Comparison of ENCODE assay signal across 7 mouse cellular contexts in the genomic region with DNA sequence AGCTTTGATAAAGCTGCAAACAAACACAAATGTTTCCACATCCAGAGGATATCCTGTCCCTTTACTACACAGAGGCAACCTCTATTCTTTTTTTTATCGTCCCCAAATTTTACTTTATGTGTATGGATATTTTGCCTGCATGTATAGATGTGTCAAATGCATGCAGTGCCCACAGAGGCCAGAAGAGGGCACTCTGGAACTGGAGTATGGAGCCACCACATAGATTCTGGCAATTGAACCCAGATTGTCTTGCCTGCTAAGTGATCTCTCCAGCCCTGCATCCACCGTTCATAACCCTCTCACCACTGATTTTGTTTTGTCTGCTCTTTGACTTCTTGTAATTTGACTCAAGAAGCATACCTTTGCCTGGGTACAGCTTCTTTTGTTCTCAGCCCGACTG. TPM values are rescaled to one million over a fixed set of nuclear protein-coding genes. Genes with fewer than 3 reads are reported as not detected.
DNase-seq lines count a peak whose midpoint lies in the region.

No protein-coding gene starts in this region.

- no peaks in the 10 kb centered on the region for H3K27me3 ChIP-seq in midbrain, embryonic 10.5 days (ENCODE audit: low read depth, poor library complexity, severe bottlenecking)

- H3K4me3 ChIP-seq in midbrain, embryonic 10.5 days = no peak overlapping the region

- no peaks in the 10 kb centered on the region for H3K9me3 ChIP-seq in midbrain, embryonic 10.5 days (replicated peaks)

- 30% methylated on average over 3 of the region's 3 CpGs for WGBS in midbrain, embryonic 10.5 days

- peak; percentile 61 for DNase-seq in ZHBTc4 (ENCODE audit: low read depth, low spot score)
- DNase-seq in cerebellum, adult 8-10 months = peak; percentile 76
- DNase-seq in frontal cortex, adult 2 months (ENCODE audit: extremely low spot score in 1 of 2, low spot score in 1 of 2) = peak; percentile 44 to 95
- peak; percentile 53 for DNase-seq in hindlimb bud, embryonic 11.5 days (ENCODE audit: extremely low spot score, low read depth, low spot score)
- peak; percentile 83 to 94 for DNase-seq in left cerebral cortex, adult 18-20 months (ENCODE audit: low spot score in 2 of 2)
- DNase-seq in midbrain, embryonic 10.5 days (ENCODE audit: low spot score) = peak; percentile 57
- DNase-seq in skeletal muscle tissue, adult 2 months (ENCODE audit: low read depth, low spot score) = peak; percentile 36

- H3K27ac ChIP-seq in midbrain, embryonic 10.5 days (replicated peaks) = no peak overlapping the region

- H3K4me1 ChIP-seq in midbrain, embryonic 10.5 days = no peaks in the 10 kb centered on the region

- no peaks in the 10 kb centered on the region for H3K36me3 ChIP-seq in midbrain, embryonic 10.5 days

RNA-seq across cellular contexts. Expression of gene Ppp1r14c, which starts 33.0 kb away (rescaled TPM):
- polyA plus RNA-seq in frontal cortex, adult 2 months (2012; rRNA removed) = 15.7 and 16.5 TPM in 2 replicates
- total RNA-seq in left cerebral cortex, adult 18-20 months (2021) = 10 to 100 TPM; 11.2 to 12.2 TPM
- 2.5 and 3.8 TPM in 2 replicates for polyA plus RNA-seq in midbrain, embryonic 10.5 days (2016; fragmentation: Nextera tagmentation; extraction: Ambion mirVana)

Comparison
In these comparisons a context has a peak if more than half of its experiments do, and no peak if none do; other contexts are left out.
1. DNase-seq: peak in every context shown above with its lines; median percentile 88 in left cerebral cortex, adult 18-20 months; 76 in cerebellum, adult 8-10 months; 70 in frontal cortex, adult 2 months; 61 in ZHBTc4; 57 in midbrain, embryonic 10.5 days; 53 in hindlimb bud, embryonic 11.5 days; 36 in skeletal muscle tissue, adult 2 months.